Mouse (Mus musculus) lung, adult 2 months (tissue): ENCODE results near the gene Cln6.
A peak's percentile ranks its signal among the peaks of the same experiment; 100 is the strongest.

Experiments
- CTCF ChIP-seq: fragments of 200-500 bp; IDR thresholded peaks from 2 replicates; pipeline ENCODE4 v1.5.1; 2011; ENCODE audit warnings: mild to moderate bottlenecking, low read length, control low read depth; ENCODE audit not compliant: insufficient read depth
- POLR2A ChIP-seq: fragments of 200-500 bp; IDR thresholded peaks from 2 replicates; pipeline ENCODE4 v1.6.1; 2011; ENCODE audit warnings: low read depth, mild to moderate bottlenecking, control low read depth, low read length, borderline replicate concordance; ENCODE audit errors: extremely low read depth

GRCm38 (mm10) chr9:62847694-62848093 lies 9.1 kb downstream of the Cln6 start:
- no peak for TF ChIP-seq POLR2A
- peak; percentile 94 for TF ChIP-seq CTCF
